Mouse (Mus musculus) neural tube, embryonic 10.5 days (tissue): ENCODE measurements around the gene Ercc2.

Source experiments
- DNase-seq: peaks from one replicate; pipeline ENCODE4 v3.0.0-alpha.2; 2017; ENCODE audit warnings: low spot score; ENCODE audit errors: extremely low spot score

Gene Ercc2

DNA sequence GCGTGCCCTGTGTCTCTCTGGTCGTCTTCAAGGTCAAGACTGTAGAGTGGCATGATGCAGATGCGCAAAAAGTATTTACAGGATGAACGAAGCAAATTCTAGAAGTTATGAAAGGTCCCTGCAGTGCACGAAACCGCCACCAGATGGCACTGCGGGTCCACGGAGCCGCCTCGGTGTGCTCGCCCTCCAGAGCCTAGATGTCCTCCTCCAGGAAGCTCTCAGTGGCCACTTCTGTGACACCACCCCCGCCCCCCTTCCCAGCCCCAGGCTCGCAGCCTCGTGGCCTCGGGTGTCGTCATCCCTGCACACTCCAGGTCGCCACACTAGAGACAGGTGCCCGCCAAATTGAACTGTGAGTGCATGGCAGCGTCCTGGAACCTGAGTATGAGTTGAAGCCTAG, 23.6 kb downstream of the Ercc2 start:
- DNase-seq, result peak; percentile 91

DNA sequence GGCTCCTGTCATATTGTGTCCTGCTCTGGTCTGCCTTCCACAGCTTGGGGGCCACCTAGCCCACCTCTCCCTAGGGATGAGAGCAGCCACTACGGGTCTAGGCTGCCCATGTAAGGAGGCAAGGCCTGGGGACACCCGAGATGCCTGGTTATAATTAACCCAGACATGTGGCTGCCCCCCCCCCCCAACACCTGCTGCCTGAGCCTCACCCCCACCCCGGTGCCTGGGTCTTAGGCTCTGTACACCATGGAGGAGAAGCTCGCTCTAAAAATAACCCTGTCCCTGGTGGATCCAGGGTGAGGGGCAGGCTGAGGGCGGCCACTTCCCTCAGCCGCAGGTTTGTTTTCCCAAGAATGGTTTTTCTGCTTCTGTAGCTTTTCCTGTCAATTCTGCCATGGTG, 27.9 kb downstream of the Ercc2 start:
- no peak for DNase-seq

DNA sequence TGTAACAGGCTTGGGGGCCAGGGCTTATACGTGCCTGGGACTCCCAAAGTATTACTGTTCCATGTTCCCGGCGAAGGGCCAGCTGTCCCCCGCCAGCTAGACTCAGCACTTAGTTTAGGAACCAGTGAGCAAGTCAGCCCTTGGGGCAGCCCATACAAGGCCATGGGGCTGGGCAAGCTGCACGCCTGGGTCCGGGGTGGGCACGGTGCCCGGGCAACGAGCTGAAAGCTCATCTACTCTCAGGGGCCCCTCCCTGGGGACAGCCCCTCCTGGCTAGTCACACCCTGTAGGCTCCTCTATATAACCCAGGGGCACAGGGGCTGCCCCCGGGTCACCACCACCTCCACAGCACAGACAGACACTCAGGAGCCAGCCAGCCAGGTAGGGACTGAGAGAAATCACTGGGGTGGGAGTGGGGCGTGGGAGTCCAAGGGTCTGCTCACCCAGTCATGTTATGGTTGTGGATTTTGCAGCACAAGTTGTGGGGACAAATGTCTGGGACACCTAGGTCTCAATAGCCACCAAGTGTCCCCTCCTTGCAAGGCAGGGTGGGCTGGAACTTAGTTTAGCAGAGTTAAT, 29.0 kb downstream of the Ercc2 start:
- no peak for DNase-seq

DNA sequence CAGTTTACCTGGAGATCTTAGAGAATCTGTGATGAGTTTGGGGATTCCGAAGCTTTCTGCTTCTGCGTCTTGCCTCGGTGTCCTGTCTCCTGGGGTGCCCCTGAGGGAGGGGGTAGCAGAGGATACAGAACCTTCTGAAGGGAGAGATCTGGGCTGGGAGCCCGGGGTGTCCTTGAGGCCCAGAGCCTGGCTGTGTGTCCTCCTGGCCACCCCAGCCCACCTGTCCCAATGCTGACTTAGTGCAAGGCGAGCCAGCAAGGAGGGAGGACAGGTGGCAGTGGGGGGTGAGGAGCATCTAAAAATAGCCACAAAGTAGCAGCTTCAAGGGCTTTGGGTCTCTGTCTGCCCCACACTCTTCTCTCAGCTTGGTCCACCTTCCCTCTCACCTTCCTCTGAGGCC, 30.0 kb downstream of the Ercc2 start:
- no peak for DNase-seq

DNA sequence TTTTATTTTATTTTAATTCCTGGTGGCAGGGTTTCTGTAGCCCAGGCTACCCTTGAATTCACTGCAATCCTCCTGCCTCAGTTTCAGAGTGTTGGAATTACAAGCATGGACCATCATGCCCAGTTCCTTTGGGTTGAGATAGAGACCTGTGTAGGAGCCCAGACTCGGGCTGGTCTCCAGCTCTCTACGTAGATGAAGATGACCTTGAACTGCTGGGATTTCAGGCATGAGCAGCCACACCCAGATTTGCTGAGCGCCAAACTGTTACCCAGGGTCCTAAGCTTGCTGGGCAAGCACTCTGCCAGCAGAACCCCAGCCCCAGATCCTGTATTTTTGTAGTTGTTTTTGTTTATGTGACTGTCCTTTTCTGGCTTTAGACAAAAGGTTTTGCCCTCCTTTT, 31.7 kb downstream of the Ercc2 start:
- DNase-seq, result no peak

DNA sequence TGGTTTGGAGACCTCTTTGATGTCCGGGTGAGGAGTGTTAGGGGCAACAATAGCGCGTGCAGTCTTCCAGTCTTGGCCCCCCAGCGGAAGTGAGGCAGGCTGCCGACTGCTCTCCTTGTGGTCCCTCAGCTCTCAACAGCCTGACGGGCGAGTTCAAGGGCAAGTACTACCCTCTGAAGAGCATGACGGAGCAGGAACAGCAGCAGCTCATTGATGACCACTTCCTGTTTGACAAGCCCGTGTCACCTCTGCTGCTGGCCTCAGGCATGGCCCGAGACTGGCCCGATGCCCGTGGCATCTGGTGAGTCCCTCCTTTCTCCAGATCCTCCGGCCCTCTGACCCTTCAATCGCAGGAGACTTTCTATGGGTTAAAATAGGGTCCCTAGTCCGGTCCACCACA, 34.8 kb downstream of the Ercc2 start:
- DNase-seq, result no peak

DNA sequence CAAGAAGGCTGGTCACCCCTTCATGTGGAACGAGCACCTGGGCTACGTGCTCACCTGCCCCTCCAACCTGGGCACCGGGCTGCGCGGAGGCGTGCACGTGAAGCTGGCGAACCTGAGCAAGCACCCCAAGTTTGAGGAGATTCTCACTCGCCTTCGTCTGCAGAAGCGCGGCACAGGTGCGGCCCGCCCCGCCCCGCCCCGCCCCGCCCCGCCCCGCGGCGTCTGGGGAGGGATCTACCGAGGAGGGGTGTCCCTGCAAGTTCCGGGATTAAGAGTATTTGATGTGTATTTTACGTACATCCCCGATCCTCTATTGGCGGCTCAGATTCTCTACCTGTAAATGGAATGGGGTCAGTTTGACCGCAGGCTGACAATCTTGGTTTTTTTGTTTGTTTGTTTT, 38.3 kb downstream of the Ercc2 start:
- no peak for DNase-seq

DNA sequence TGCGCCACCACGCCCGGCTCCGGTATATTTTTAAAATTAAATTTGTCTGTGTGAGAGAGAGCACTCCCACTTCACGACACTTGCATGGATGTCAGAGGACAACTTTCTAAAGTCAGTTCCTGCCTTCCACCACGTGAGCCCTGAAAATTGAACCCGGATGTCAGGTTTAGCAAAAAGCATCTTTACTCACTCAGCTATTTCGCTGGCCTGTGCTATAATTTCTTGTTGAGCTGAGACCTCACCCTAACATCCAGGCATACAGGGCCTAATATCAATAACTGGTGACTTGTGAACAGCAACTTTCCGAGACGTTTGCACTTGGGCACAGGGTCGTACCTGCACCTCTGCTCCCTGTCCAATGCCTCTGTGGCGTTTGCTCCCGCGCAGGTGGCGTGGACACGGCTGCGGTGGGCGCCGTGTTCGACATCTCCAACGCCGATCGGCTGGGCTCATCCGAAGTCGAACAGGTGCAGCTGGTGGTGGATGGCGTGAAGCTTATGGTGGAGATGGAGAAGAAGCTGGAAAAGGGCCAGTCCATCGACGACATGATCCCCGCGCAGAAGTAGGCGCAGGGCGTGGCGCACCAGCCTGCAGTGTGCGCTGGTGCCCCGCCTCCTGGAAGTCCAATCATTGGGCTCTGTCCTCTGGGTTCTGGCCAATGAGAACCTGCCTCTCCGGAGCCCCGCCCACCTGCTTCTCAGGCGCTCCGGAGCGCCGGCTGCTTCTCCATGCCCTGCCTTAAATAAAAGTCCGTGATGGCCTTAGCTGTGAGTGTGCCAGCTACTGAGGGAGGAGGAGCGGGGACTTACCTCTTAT, 39.2 kb downstream of the Ercc2 start:
- DNase-seq, result peak; percentile 81

DNA sequence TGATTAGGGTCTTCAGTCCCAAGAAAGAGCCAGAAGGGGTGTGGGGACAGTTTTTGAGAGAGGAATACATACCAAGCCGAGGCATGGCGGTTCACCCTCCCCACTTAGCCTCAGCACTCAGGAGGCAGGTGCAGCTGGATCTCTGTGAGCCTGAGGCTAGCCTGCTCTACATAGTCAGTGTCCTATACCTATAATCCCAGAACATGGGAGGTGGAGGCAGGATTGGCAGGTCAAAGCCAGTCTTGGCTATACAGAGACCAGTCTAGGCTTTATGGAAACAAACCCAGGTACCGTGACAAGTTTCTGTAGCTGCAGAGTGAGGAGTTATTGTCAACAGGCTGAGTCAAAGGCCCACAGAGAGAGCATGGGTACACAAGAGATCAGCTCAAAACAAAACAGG, 41.3 kb downstream of the Ercc2 start:
- DNase-seq, result no peak

DNA sequence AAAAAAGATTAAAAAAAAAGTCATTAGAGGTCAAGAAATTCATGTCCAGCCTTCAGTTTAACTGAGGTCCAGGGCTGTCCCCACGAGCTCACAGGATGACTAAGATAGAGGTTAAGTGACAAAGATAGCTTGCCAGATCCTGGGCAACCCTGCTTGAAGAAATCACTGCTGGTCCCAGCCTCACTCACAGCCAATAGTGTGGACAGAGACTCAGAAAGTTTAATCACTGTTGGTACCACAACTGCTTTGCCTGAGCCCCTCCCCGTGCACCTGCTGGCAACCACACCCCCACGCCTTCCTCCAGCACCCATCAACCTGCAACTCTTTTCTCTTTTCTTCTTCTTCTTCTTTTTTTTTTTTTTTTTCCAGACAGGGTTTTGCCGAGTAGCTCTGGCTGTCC, 42.2 kb downstream of the Ercc2 start:
- no peak for DNase-seq

DNA sequence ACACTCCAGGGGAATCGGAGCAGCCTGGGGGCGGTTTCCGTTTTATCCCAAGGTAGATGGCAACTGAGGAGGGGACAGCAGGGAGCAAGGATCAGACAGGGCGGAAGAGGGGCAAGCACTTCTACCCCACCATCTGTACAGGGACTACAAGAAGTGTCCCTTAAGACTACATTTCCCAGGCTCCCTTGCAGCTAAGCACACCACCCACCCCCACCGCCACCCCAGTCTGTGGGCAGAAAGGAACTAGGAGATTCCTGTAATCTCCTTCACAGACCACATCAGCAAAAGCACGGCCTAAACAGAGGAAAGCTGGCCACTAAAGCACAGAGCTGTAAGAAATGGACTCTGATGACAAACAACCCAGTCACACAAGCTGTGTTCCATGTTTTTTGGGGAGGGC, 44.5 kb downstream of the Ercc2 start:
- no peak for DNase-seq

DNA sequence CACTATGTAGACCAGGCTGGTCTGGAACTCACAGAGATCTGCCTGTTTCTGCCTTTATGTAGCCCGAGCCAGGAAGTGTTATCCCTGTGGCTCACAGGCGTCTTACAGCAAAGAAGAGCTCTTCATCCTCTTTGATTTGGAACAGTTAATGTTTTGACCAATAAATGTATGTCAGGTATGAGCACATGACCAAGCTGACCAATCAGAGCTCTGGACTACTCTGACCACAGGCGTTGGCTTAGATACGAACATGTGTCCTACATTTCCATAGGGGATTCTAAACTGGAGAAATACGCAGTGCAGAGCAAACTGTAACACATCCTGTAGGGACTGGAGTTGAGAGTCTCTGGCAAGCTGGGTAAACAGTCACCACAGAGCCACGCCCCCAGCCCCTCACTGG, 45.1 kb downstream of the Ercc2 start:
- DNase-seq, result no peak

DNA sequence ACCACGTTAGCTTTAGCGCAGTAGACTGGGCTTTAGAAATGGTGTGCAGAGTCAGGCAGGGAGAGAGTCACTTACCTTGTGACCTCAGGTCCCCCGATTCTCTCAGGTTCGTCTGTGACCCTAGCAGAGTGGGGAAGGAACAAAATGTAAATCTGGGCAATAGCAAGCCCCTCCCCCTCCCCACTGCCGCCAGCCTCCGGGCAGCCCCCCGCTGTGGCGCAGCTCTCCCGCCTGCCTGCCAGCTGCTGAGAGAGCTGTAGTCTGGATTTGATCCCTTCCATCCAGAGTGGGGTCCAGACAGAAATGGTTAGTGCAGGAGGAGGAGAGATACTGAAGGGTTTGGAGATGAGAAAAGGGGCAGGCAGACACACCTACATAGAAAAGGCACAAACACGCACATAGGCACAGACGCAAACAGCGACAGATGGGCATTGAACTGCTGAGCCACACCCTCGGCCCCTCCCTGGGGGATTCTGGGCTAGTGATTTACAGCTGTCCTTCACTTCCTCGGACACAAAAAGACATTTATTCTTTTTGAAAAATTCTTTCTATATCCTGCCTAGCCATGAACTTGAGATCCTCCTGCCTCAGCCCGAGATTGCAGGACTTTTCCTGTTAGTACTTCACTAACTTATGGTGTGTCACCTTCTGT, 46.3 kb downstream of the Ercc2 start:
- DNase-seq, result no peak

DNA sequence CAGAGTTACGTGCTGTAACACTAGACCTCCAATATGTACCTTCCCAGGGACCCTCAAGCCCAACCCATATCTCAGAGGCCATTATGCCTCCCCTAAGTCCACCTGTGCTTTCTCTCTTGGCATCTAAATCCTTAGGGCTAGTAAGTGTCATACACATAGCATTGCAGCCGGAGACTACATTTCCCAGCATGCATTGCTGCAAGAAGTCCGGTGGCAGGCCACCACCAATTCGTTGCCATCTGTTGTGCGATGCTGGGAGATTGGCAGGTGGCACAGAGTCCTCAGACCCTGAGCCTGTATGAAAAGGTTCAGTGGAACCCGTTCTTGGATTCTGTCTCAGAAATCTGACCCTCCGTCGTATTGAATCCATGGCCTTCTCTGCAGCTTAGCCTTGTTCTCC, 47.9 kb downstream of the Ercc2 start:
- DNase-seq, result no peak

DNA sequence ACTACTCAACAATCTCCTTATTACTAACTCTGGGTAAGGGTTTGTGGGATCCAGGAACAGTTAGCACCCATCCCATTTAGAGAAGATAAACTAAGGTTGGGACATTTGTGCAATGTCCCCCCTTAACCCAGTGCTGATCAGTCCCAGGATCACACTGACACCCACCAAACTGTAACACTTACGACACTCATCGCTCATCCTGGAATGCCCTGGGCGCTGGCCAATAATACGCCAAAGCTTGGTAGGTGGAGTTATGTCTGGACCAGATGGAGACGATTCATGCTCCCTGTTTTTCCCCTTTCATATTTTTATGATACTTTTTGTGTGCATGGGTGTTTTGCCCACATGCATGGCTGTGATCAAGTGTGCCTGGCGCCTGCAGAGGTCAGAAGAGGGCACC, 48.6 kb downstream of the Ercc2 start:
- no peak for DNase-seq

DNA sequence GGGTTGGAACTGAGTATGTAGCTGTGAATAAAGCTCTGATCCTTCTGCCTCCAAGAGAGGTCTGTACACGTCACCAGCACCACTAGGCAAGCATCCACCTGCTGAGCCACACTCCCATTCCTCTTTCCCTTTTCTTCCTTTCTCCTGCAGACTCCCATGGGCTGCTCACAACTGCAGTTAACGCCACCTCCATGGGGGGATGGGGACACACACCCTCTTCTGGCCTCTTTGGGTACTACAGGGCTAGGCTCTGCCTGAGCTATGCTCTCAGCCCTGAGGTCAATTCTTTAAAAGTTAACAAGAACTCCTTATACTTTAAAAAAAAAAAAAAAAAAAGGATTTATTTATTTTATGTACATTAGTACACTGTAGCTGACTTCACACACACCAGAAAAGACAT, 50.7 kb downstream of the Ercc2 start:
- no peak for DNase-seq

DNA sequence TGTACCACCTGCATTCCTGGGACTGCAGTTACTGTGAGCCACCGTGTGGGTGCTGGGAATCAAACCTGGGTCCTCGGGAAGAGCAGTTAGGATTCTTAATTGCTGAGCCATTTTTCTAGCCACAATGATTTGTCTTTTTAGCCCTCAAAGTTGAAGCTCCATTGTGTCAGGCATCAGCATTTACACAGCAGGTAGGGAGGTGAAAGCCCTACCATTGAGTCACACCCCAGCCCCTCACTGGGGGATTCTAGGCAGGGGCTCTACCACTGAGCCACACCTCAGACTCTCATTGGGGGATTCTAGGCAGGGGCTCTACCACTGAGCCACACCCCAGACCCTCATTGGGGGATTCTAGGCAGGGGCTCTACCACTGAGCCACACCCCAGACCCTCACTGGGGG, 54.5 kb downstream of the Ercc2 start:
- no peak for DNase-seq

DNA sequence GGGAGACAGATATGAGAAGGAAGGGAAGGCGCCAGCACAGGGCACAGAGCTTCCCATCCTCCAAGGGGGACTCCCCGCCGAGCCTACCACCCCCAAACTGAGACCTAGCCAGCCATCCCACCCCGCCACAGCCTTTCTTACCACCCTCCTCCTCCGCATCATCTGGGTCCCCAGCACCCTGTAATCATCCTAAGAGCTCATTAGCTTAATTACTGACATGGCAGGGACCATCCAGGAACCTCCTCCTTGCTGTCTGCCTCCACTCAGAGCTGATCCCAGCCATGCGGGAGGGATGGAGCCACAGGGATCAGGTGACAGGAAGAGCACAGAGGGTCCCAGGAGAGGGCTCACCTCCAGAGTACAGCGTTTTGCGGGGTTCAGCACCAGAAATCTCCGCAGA, 55.2 kb downstream of the Ercc2 start:
- no peak for DNase-seq

DNA sequence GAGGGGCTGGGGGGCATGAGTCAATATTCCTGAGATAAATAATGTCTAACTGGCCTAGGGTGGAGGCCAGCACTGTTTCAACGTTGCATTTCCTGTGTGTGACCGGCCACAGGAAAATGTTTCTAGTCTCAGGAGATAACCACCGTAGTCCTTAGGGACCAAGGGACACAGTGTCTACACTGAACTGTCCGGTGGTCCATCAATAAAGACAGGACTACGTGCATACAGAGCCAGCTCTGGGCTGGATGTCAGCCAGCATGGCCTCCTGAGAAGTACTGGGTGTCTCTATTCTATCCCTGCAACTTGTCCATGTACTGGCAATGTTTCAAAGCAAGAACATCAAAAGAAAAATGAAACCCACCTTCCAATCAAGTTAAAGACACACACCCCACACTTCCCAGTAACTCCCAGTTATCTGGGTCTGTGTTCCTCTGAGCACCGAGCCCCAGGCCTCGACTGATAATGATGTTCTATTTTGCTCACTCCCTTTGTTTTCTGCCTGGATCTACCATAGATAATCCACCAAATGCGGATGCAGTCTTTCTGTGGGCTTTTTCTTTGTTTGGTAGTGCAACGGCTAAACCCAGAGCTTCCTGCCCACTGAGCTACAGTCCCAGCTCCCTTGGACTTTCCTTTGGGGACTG, 59.8 kb downstream of the Ercc2 start:
- no peak for DNase-seq

DNA sequence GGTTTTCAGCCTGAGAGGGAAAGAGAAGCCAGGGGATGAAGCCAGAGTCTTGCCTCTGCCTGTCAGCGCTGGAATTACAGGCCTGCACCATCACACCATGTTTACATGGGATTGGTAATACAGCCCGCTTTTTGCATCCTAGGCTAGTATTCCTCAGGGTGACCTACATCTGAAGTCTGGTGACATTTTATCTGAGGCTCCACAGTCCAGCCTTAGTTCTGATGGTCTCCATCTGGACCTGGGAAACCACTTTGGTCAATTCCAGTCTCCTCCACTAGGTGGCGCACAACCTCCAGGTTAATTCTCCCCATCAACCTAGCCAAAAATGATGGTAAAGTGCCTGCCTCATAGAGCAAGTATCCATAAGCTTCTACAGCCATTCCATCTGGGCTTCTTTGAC, 61.5 kb downstream of the Ercc2 start:
- peak; percentile 86 for DNase-seq

DNA sequence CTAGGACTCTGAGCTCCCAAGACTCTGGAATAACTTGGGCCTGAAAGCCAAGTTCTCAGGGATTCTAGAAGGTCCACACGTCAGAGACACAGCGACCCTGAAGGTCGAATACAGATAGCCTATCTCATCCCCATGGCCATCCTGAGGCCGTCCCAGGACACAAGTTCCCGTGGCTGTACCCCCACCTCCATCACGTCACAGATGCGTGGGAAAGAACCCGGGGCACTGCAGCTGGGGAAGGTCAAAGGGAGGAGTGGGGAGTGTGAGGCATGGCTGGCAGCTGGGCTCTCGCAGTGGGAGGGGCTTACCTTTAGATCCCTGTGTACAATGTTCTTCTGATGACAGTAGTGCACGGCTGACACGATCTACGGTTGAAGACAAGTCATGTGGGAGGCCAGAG, 63.0 kb downstream of the Ercc2 start:
- DNase-seq, result no peak
